Mouse (Mus musculus): ENCODE results near the gene Sec13.

Gene Sec13

DNA sequence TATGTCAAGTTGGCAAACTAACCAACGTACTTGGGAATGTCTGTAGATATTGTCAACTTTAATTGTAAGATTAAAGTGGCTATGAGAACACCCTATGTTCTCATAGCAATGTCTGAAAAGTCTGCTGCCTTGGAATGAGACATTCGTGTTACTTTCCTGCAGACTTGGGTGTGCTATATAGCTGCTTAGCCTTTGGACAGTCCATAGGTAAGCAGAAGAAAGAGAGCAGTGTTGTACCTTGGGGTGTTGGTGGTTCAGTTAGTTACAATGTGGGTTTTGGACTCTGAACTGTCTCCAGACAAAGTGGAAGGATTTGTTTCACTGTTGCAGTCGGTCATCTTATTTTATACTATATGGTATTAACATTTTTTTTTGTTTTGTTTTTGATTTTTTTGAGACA lies 27.8 kb downstream of the Sec13 start:
- DNase-seq (ENCODE audit: low spot score in 2 of 2): no peak

DNA sequence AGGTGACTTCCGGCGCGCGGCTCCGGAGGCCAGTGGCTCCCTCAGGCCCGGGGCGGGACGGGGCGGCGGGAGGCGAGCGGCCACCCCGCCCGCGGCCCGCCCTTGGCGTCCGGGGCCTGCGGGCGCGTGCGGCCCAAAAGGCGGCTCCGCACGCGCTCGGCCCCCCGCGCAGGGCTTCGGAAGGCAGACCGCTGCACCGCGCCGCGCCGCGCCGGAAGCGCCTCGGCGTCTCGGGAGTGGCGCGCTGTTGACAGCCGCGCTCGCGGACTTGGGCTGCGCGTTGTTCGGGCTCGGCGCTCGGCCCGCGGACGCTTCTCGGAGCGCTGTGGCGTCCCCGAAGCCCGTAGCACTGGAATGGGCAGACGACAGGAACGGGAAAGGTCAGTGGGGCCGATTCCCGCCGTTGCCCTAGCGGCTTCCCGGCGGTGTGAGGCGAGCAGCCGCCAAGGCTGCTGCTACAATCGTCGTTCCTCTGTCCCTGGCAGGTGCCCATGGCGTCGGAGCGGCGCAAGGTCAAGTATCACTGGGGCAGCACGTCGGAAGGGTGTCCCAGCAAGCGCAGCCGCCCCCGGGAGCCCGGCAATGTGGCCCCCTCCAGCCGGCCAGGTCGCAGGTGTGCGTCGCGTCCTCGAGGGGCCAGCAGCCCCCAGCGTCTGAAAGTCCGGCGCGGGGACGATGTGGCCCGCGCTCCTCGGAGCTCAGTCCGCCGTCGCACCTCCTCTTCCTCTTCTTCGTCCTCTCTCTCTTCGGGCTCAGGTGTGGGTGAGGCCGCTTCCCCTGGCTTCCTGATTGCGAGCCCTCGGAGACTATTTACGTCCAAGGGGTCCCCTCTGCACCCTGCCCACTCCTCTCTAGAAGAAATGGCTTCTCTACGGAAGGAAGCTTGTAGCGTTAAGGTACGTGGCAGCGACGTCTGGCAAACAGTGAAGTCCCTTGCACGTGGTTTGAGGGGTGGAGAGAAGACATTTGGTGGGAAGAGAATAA lies 43.0 kb downstream of the Sec13 start:
- no peak for DNase-seq (ENCODE audit: low spot score in 2 of 2)

GRCm38 (mm10) chr6:113696582-113697221 lies 43.8 kb downstream of the Sec13 start, which contains the start of gene Tatdn2:
Tatdn2 (plus strand) TSS chr6:113697050.
- DNase-seq (ENCODE audit: low spot score in 2 of 2): peak; percentile 96 to 97

- no peak for DNase-seq (ENCODE audit: low spot score in 2 of 2)
Observed at GRCm38 (mm10) chr6:113695766-113696355, 44.7 kb downstream of the Sec13 start.

DNA sequence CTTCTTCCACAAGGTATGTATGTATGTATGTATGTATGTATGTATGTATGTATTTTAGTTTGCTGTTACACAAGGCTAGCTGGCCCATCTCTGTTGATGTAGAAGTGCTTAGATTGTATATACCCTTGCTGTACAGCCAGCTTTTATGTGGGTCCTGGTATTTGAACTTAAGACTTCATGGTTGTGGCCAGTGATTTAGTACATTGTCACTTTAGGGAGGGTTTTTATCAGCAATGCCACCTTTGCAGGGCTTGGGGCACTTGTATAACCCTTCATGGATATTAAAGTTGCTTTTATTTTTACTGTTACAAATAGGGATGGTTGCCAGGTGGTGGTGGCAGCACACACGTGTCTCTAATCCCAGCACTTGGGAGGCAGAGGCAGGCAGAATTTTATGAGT lies 45.3 kb downstream of the Sec13 start:
- no peak for DNase-seq (ENCODE audit: low spot score in 2 of 2)

DNA sequence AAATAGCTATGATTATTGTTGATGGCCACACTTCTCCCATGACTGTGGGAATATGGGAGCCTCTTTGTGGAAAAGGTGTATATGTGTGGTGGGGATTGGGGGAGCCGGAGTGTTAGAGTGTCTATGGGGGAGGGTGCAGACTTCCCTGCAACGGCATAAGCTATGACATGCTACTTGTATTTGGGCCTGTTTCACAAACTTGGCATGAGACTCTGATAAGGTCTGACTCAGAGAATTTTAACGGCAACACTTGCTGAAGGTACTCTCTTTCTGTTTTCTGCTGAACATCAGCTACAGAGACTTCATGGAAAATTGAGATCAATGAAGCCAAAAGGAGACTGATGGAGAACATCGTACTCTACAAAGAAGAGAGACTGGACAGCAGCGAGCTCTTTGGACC lies 47.2 kb downstream of the Sec13 start:
- no peak for DNase-seq (ENCODE audit: low spot score in 2 of 2)

DNA sequence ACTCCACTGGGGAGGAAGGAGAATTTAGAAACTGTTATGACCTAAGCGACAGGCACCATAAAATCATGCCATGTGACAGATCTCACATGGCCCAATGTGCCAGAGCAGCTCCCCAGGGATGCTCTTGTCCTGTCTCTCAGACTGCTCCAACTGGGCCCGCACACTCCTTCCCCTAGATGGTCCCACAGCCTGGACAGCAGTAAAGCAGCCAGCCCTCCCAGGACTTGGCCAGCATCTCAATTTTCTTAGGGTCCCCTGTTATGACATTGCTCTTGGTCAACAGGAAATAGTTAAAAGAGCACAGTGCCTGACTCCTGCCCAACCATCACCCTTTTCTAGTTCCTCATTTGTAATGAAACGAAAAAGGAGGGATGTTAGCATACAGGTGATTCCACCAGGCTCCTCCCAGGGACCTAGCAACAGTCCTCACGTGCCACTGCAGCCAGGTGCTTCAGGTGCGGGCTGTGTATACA lies 47.8 kb downstream of the Sec13 start:
- no peak for DNase-seq (ENCODE audit: low spot score in 2 of 2)

GRCm38 (mm10) chr6:113691084-113691462 lies 49.5 kb downstream of the Sec13 start:
- no peak for DNase-seq (ENCODE audit: low spot score in 2 of 2)

DNA sequence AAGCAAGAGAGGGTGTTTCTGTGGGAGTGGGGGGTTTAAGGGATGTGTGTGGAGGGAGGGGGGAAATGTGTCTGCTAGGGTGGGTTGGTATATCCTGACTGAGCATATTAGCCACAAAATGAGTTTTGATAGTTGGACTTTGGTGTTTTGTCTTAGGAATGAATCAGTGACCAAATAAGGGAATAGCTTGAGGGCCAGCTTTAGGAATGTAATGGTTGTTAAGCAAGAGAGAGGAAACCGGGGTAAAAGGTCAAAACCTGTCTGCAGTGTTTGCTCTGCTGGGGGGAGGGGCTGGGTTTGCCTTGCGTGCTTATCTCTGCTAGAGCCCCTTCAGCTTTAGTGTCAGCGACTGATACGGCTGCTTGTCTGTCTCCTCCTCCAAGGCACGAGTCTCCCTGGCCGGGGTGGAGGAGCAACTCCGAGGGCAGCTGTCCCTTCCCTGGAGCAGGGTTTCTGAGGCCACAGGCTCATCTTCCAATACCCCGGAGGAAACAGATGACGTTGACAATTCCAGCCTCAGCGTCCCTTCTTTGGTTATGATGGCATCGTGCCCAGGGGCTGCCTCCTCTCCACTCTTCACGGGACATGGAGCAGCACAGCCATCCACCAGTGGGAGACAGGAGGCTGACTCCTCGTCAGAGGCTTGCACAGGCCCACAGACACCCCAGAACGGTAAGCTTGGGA lies 50.0 kb downstream of the Sec13 start:
- no peak for DNase-seq (ENCODE audit: low spot score in 2 of 2)

GRCm38 (mm10) chr6:113690008-113690399 lies 50.5 kb downstream of the Sec13 start:
- DNase-seq (ENCODE audit: low spot score in 2 of 2): no peak

- DNase-seq (ENCODE audit: low spot score in 2 of 2): no peak
Observed at GRCm38 (mm10) chr6:113686551-113687125, 53.9 kb downstream of the Sec13 start.

- no peak for DNase-seq (ENCODE audit: low spot score in 2 of 2)
Observed at GRCm38 (mm10) chr6:113683081-113683825, 57.3 kb downstream of the Sec13 start.

DNA sequence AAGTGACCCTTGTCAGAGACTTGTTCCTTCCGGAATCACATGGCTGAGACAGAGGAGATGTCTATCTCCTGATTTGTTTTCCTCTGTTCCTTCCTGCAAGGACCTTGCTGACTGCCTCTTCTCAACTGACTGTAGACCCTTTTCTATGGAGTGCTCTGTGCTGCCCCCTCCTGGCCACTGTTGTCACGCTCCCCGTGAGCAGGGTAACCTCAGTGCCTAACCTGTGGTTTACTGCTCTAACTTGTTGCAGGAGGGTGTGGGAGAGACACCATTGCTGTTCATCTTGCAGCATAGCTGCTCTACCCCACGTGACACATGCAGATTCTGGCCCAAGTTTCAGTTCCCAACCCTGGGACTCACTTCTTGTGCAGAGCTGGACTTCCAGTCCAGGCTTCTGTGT lies 59.3 kb downstream of the Sec13 start:
- peak in 1 of 2 experiments; percentile 91 for DNase-seq (ENCODE audit: low spot score in 2 of 2)

GRCm38 (mm10) chr6:113679993-113680566 lies 60.5 kb downstream of the Sec13 start:
- DNase-seq (ENCODE audit: low spot score in 2 of 2): no peak

DNA sequence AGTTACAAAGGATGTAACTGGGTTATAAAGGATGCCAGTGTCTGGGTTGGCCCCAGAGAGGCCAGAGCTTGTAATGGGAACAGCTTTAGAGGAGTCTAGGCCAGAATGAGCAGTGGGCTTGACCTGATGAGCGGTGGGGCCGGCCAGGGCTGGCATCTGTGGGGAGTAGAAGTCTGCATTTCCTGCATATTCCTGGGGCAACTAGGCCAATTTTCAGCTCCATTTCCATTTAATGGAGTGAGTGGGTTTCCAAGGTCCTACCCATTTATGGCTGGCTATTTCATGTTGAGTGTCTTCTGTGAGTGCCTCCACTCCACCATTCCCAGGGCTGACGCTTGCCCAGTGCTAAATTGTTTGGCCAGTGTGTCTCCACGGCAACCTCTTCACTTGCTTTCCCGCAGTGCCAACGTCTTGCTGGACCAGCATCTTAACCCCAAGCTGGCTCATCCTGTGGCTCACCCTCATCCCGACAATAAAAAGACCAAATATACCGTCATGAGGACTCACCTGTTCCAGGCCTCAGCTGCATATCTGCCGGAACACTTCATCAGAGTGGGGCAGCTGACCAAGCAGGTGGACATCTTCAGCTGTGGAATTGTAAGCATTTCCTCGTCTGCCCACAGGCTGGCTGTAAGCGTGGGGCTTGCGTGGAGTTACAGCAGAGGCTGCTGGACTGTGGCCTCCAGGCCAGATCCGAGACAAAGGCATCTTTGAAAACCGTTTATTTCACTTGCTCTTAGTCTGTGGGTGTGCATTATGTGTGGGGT lies 62.1 kb downstream of the Sec13 start:
- DNase-seq (ENCODE audit: low spot score in 2 of 2): no peak
